Mouse (Mus musculus) small intestine, adult 2 months (tissue): ENCODE measurements at regions not wholly inside any gene's neighbourhood (a gene's known extent, or its start where the extent isn't known, plus 50 kb on each side); places are given as distances from the start of the nearest gene placed in this dataset.

ENCODE experiments used
- H3K27ac ChIP-seq: fragments of 200-500 bp; 2 replicates; pipeline ENCODE4 v1.5.1; 2012; ENCODE audit warnings: low read depth, low read length, control low read depth, inconsistent platforms; ENCODE audit not compliant: insufficient read depth
- H3K27me3 ChIP-seq: fragments of 200-500 bp; 2 replicates; pipeline ENCODE4 v1.6.1; 2012; ENCODE audit warnings: mild to moderate bottlenecking, moderate library complexity, low read length, inconsistent platforms; ENCODE audit not compliant: control insufficient read depth, insufficient read depth
- H3K36me3 ChIP-seq: fragments of 200-500 bp; 2 replicates; pipeline ENCODE4 v1.6.1; 2012; ENCODE audit warnings: mild to moderate bottlenecking, low read length, control low read depth, inconsistent platforms; ENCODE audit not compliant: control insufficient read depth, insufficient read depth
- H3K4me1 ChIP-seq: fragments of 200-500 bp; 2 replicates; pipeline ENCODE4 v1.6.1; 2012; ENCODE audit warnings: low read length, inconsistent platforms, mixed read lengths; ENCODE audit not compliant: control insufficient read depth, insufficient read depth, insufficient read length
- H3K4me3 ChIP-seq: fragments of 200-500 bp; 2 replicates; pipeline ENCODE4 v1.5.1; 2012; ENCODE audit warnings: low read depth, mild to moderate bottlenecking, control low read depth, inconsistent platforms, low read length, moderate library complexity
- CTCF ChIP-seq: fragments of 200-500 bp; IDR thresholded peaks from 2 replicates; pipeline ENCODE4 v1.5.1; 2012; ENCODE audit warnings: low read depth, mild to moderate bottlenecking, control low read depth, inconsistent platforms, low read length, moderate library complexity, mixed read lengths; ENCODE audit not compliant: insufficient replicate concordance, insufficient read length; ENCODE audit errors: extremely low read depth
- POLR2A ChIP-seq: fragments of 200-500 bp; IDR thresholded peaks from 2 replicates; pipeline ENCODE4 v1.6.1; 2012; ENCODE audit warnings: low read depth, mild to moderate bottlenecking, control low read depth, inconsistent platforms, low read length, moderate library complexity
- WGBS: fragments of 180-500 bp; shearing (Covaris S2); methylation state at CpG from one replicate; pipeline ENCODE4 v1.1.7; 2018; 5-methylcytosine and 5-hydroxymethylcytosine counted together

GRCm38 (mm10) chr2:101107183-101107872 lies 517.2 kb upstream of the Rag2 start:
- H3K27ac ChIP-seq, result no peak overlapping the region
- no peaks in the 10 kb centered on the region for H3K4me1 ChIP-seq
- H3K36me3 ChIP-seq, result no peaks in the 10 kb centered on the region
- 89% methylated on average over 1 of the region's 1 CpGs for WGBS
- TF ChIP-seq POLR2A, result no peak
- no peak overlapping the region for H3K4me3 ChIP-seq
- no peaks in the 10 kb centered on the region for H3K27me3 ChIP-seq

- Histone ChIP-seq H3K36me3 (no peaks in the 10 kb centered on the region), H3K27me3 (no peaks in the 10 kb centered on the region), H3K4me1 (no peaks in the 10 kb centered on the region), H3K27ac (no peak overlapping the region), H3K4me3 (no peak overlapping the region)
- WGBS, result 20% methylated on average over 1 of the region's 1 CpGs
- TF ChIP-seq POLR2A (no peak), CTCF (no peak)
These were observed 487.7 kb upstream of the Rag2 start for GRCm38 (mm10) chr2:101136867-101137266.

- Histone ChIP-seq H3K4me1 (no peaks in the 10 kb centered on the region), H3K27me3 (no peaks in the 10 kb centered on the region), H3K27ac (no peak overlapping the region), H3K4me3 (no peak overlapping the region), H3K36me3 (no peaks in the 10 kb centered on the region)
- 94% methylated on average over 1 of the region's 1 CpGs for WGBS
- TF ChIP-seq POLR2A, result no peak
- no peak for TF ChIP-seq CTCF
These were observed 484.6 kb upstream of the Rag2 start for GRCm38 (mm10) chr2:101139931-101140330.

- H3K4me3 ChIP-seq, result no peak overlapping the region
- 80% methylated on average over 5 of the region's 5 CpGs for WGBS
- no peak for TF ChIP-seq POLR2A
- no peak for TF ChIP-seq CTCF
These were observed 467.7 kb upstream of the Rag2 start for GRCm38 (mm10) chr2:101156755-101157271.

GRCm38 (mm10) chr2:101159276-101159675 lies 465.2 kb upstream of the Rag2 start:
- 20% methylated on average over 4 of the region's 4 CpGs for WGBS
- Histone ChIP-seq H3K4me3 (no peak overlapping the region), H3K27me3 (no peaks in the 10 kb centered on the region), H3K27ac (no peak overlapping the region), H3K4me1 (no peaks in the 10 kb centered on the region), H3K36me3 (no peaks in the 10 kb centered on the region)
- no peak for TF ChIP-seq POLR2A
- no peak for TF ChIP-seq CTCF

More at GRCm38 (mm10) chr2:101156755-101157271, 467.7 kb upstream of the Rag2 start:
- Histone ChIP-seq H3K27ac (no peak overlapping the region), H3K36me3 (no peaks in the 10 kb centered on the region), H3K4me1 (no peaks in the 10 kb centered on the region), H3K27me3 (no peaks in the 10 kb centered on the region)

- H3K4me3 ChIP-seq, result no peak overlapping the region
- no peaks in the 10 kb centered on the region for H3K27me3 ChIP-seq
- TF ChIP-seq POLR2A (no peak), CTCF (no peak)
- no peaks in the 10 kb centered on the region for H3K4me1 ChIP-seq
- H3K27ac ChIP-seq, result no peak overlapping the region
- WGBS, result 81% methylated on average over 6 of the region's 6 CpGs
- no peaks in the 10 kb centered on the region for H3K36me3 ChIP-seq
These were observed 458.6 kb upstream of the Rag2 start for GRCm38 (mm10) chr2:101165942-101166341.

- Histone ChIP-seq H3K4me3 (no peak overlapping the region), H3K4me1 (no peaks in the 10 kb centered on the region), H3K36me3 (no peaks in the 10 kb centered on the region), H3K27ac (no peak overlapping the region), H3K27me3 (no peaks in the 10 kb centered on the region)
- TF ChIP-seq CTCF (no peak), POLR2A (no peak)
- WGBS, result 55% methylated on average over 6 of the region's 6 CpGs
These were observed 451.7 kb upstream of the Rag2 start for GRCm38 (mm10) chr2:101172806-101173205.

- Histone ChIP-seq H3K4me3 (no peak overlapping the region), H3K27me3 (no peaks in the 10 kb centered on the region), H3K4me1 (no peaks in the 10 kb centered on the region), H3K27ac (no peak overlapping the region), H3K36me3 (no peaks in the 10 kb centered on the region)
- 58% methylated on average over 3 of the region's 3 CpGs for WGBS
- no peak for TF ChIP-seq CTCF
- TF ChIP-seq POLR2A, result no peak
These were observed 449.4 kb upstream of the Rag2 start for GRCm38 (mm10) chr2:101175124-101175523.
